Mouse (Mus musculus): Measurements from ENCODE around the gene Mcrip1. TPM values are rescaled to one million over a fixed set of nuclear protein-coding genes. Genes with fewer than 3 reads are reported as not detected.
"Not testable (repeated sequence)": the region's sequence is repeated elsewhere in the genome, so short reads cannot be mapped to it uniquely, and the experiment has no call there.

The Mcrip1 gene
- polyA plus RNA-seq, 2 experiments from 2014 or later = 114 to 126 TPM

DNA sequence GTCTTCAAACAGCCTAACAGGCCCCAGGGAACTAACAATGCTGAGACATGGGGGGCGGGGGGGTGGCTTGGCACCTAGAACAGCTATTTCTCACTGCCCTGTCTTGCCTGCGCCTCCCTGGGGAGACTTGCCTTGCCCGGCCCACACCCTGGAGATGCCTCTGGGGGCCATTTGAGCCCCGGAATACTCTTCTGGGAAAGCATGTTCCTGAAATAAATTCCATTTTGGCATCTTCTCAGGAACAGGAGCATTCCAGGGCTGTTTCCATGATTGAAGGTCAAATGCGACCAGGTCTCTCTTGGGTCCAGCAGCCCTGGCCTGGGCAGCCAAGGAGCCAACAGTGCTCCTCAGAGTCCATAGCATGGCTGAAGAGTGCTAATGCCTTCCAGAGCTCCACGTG lies 7.2 kb downstream of the Mcrip1 start:
- ATAC-seq = no peak

- ATAC-seq = no peak
Observed at GRCm38 (mm10) chr11:120541907-120542306, 7.6 kb downstream of the Mcrip1 start.

DNA sequence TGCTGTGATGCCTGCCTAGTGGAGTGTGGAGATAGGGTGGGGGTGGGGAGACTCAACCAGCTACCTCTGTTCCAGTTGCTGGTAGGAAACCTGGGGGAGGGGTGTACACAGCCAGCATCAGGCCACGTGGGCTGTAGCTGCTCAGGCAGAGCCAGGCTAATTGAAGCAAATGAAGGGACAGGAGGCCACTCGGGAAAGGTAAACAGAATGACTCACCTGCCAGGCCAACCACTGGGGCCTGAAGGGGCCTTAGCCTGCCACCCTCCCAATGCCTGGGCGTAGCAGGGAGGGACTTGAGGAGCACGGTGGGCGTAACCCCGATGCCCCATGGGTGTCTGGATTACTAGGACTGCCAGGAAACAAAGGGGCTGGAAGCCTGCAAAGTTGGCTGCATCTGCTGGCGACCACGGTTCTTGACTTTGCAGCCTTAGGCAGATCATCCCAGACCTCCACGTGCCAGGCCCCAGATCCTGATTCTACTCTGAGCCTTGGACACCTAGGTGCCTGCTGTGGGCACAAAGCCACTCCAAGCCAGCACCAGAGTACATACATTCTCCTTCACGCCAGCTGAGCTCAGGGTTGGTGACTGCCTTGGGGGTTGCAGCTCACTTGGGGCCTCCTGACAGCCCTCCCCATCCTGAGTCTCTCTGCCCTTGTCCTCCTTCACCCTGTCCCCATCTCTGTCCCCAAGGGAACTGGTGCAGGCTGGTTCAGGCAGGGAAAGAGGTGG lies 10.1 kb downstream of the Mcrip1 start:
- ATAC-seq = no peak

DNA sequence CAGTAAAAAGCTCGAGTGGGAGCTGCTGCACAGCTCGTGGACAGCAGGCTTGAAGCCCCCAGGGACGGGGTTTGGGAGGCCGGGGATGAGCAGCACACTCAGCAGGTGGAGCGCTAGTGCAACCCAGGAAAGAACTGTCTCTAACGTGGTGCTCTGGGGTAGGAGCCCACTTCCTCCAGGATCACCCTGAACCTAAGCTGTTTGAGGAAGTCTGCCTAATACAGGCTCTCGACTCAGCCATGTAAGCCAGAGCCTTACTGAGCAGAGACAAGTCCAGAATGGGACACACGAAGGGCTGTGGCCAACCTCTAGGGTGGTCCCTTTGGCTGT lies 10.6 kb downstream of the Mcrip1 start:
- ATAC-seq = no peak

GRCm38 (mm10) chr11:120538485-120538884 lies 11.0 kb downstream of the Mcrip1 start:
- no peak for ATAC-seq

GRCm38 (mm10) chr11:120535804-120536203 lies 13.7 kb downstream of the Mcrip1 start:
- ATAC-seq = no peak

- ATAC-seq = no peak
Observed at GRCm38 (mm10) chr11:120535145-120535544, 14.4 kb downstream of the Mcrip1 start.

DNA sequence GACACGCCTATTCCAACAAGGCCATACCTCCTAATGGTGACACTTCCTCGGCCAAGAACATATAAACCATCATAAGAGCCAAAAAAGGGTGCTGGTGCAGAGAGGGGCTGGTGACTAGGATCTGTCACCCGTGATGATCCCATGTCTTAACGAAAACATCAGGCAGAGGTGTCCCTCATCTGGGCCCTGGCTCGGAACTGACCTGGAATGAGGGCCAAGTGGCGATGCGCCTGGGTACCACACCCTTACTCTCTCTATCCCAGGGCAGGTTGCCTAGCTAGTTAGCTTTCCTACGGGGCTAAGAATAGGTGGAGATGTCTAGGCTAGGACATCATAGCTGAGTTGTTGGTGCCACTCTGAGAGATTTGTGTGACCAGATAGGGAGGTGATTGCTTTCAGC lies 15.4 kb downstream of the Mcrip1 start:
- no peak for ATAC-seq

GRCm38 (mm10) chr11:120531646-120532045 lies 17.9 kb downstream of the Mcrip1 start:
- no peak for ATAC-seq

GRCm38 (mm10) chr11:120530085-120530964 lies 19.2 kb downstream of the Mcrip1 start, which contains the start of gene Gcgr:
Gene Gcgr, plus strand, starts transcription at chr11:120530699.
- ATAC-seq = no peak

DNA sequence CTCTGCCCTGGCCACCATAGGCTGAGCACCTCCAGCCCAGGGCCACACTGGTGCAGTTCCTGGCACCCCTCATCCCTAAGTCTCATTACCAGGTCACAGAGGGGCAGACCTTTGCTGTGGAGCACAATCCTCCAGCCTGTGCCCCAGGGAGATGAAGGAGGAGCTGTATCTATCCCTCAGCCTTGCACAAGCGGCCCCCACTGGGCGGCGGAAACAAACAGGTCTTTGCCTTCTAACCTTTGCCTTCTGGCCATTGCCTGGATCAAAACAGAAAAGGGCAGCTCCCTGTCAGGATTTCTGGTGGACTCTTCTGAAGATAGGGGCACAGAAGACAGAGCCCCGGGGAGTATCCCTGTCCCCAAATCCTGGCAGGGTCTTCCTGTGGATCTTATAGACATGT lies 20.6 kb downstream of the Mcrip1 start:
- no peak for ATAC-seq

DNA sequence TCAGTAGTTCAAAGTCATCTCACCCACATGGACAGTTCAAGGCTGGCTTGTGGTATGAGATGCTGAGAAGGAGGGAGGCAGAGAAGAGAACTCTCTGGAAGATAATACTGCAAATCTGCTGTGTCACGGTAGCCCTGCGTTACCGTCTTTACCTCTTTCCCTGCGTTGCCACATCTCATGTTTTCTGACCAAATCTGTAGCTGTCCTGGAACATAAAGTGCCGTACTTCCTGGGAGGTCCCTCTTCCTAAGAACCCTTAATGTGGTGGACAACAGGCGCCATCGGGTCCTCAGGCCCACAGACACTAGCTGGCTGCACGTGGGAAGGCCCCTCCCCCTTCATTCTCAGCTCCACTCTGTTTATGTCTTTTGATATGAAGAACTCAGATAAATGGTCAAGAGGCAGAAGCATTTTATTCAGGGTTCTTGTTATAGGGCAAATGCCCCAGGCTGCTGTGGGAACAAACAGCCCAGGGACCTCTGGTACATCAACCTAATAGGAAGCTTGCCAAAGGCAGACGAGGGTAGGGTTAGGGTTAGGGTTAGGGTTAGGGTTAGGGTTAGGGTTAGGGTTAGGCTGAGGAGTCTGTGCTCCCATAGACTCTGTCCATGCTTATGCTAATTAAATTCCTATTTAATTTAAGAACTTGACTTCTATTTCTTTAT lies 21.7 kb downstream of the Mcrip1 start:
- no peak for ATAC-seq

GRCm38 (mm10) chr11:120525959-120526358 lies 23.6 kb downstream of the Mcrip1 start:
- ATAC-seq = no peak

DNA sequence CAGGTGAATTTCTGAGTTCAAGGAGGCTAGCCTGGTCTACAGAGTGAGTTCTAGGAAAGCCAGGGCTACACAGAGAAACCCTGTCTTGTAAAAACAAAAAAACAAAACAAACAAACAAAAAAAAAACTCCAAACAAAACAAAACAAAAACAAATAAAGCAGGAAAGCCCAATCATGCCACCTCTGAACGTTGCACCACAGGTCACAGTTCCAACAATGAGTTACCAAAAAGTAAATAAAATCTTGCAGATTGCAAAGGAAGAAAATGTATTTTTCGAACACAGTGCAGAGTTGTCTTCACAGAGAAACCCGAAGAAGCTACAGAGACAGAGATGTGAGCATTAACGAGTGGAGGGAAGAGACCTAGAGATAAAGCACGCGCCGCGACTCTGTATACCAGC lies 26.9 kb downstream of the Mcrip1 start:
- no peak for ATAC-seq

- ATAC-seq = no peak
Observed at GRCm38 (mm10) chr11:120520967-120521540, 28.5 kb downstream of the Mcrip1 start.

- ATAC-seq = no peak
Observed at GRCm38 (mm10) chr11:120520498-120520897, 29.0 kb downstream of the Mcrip1 start.

DNA sequence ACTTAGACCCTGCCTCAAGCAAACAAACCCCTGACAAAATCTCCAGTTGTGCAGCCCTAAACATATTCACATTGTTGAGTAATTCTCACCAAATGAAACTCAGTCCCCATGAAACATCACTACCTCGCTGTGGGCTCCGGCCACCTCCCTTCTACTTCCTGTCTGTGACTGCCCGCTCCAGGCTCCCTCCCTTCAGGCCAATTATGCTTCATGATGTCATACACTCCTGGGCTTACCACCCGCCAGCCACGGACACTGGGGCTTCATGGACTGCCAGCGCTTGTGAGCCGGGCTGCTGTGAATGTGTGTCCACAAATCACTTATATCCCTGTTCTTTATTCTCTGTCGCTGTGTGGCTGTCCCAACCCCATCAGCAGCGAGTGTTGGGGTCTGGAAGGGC lies 29.8 kb downstream of the Mcrip1 start:
- no peak for ATAC-seq

DNA sequence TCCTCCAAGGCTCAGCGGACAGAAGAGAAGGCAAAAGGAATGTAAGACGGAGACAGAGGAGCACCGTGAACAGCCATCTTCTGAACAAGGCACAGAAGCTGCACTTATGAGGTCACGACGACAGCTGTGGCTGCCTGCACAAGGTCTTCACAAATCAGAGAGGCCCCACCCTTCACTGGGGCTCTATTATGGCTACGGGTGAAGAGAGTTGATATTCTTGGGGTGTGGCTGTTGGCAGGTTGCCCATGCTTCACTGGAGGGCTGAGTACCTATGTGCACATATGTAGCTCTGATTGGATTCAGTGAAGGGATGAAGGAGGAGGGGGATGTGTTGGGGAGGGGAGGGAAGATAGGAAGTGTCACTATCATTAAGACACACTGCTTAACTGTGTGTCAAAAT lies 31.0 kb downstream of the Mcrip1 start:
- no peak for ATAC-seq

GRCm38 (mm10) chr11:120518027-120518426 lies 31.5 kb downstream of the Mcrip1 start:
- ATAC-seq = no peak

DNA sequence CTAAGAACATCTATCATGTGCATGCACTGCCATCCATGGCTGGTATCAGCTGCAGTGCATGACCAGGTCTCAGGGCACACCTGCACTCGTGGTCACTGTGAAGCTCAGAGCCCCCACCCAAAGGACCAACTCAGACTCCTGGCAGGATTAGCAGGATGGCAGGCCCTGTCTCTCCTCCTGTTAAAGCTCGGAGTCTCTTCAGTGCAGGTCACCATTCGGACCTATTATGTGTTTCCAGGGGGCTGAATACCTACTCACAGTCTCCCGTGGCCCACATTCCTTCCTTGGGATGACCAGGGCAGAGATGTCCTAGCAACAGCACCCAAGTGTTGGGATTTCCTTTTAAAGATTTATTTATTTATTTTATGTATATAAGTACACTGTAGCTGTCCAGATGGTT lies 32.4 kb downstream of the Mcrip1 start:
- ATAC-seq = no peak

GRCm38 (mm10) chr11:120515611-120516010 lies 33.9 kb downstream of the Mcrip1 start:
- ATAC-seq = peak; percentile 64

DNA sequence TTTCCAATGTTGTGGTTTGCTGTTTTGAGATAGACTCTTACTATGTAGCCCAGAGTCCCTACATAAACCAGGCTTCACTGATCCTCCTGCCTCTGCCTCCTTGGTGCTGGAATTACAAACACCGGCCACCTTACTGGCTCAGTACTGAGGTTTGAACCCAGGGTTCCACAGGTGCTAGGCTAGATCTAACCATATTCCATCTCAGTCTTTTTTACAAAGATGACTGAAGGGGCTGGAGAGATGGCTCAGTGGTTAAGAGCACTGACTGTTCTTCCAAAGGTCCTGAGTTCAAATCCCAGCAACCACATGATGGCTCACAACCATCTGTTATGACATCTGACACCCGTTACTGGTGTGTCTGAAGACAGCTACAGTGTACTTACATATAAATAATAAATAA lies 35.3 kb downstream of the Mcrip1 start:
- ATAC-seq = not testable (repeated sequence)

DNA sequence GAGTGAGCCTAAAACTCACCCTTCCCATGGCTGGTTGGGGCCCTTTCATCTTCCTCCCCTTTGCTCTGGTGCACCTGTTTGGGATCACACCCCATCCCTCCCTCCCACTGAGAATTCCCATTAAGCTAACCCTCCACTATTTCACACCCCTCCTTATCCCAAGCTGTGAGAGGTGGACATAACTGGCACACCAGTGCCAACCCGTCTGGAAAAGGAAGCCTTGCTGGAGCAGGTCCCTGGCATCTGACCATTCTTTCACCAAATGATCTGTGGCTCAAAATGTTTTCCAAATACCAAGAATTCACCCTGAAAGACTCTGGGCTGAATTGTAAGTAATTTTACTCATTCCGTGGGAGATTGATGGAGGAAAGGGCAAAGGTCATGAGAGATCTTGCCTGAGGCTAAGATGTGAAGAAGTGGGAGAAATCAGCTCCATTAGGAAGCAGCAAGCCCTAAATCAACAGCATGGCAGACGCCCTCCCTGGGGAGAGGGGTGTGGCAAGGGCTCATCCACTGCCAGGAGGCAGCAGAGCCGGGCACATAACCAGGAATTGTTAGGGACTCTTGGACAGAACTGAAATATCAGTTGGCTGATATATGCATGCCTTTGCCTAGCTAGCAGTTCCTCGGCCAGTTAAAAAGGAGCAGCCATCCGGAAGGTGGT lies 36.6 kb downstream of the Mcrip1 start:
- no peak for ATAC-seq

All from CD4-positive, CD25-positive, alpha-beta regulatory T cell, adult 4 months (primary cell).